Mouse (Mus musculus) heart, adult 2 months (tissue): Measurements from ENCODE around the gene Aprt.

Experiments
- CTCF ChIP-seq: fragments of 200-600 bp; IDR thresholded peaks from 2 replicates; pipeline ENCODE4 v1.8.1; 2022; ENCODE audit warnings: antibody characterized with exemption, mild to moderate bottlenecking, moderate library complexity
- EP300 ChIP-seq: fragments of 200-500 bp; IDR thresholded peaks from 2 replicates; pipeline ENCODE4 v1.6.1; 2011; ENCODE audit warnings: low read depth, low read length, control low read depth; ENCODE audit not compliant: insufficient read depth
- POLR2A ChIP-seq: fragments of 200-500 bp; IDR thresholded peaks from 2 replicates; pipeline ENCODE4 v1.6.1; 2011; ENCODE audit warnings: mild to moderate bottlenecking, low read depth, low read length, control low read depth; ENCODE audit not compliant: insufficient read depth

DNA sequence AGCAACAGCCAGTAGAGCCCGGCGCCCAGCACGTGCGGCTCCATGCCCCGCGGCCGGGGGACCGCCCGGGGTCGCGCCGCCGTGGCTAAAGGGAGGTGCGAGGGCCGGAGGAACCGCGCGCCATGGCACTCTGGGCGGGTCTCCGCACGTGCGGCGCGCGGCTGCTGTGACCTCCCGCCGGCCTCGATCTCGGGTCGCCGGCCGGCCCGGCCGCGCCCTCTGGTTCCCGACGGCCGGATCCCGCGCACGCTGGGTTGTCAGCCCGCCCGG is 25.8 kb downstream of the Aprt start:
- TF ChIP-seq POLR2A (no peak), CTCF (no peak), EP300 (no peak)
